Mouse (Mus musculus): ENCODE data around the gene Zscan4e. TPM values are rescaled to one million over a fixed set of nuclear protein-coding genes. Genes with fewer than 3 reads are reported as not detected.
"Not testable (repeated sequence)": the region's sequence is repeated elsewhere in the genome, so short reads cannot be mapped to it uniquely, and the experiment has no call there.

Gene Zscan4e
- total RNA-seq (2014; fragmentation: Nextera tagmentation) (not detected in 2 replicates), total RNA-seq (2017) (not detected in 2 replicates)

- ATAC-seq (replicated peaks; ENCODE audit: poor library complexity, severe bottlenecking) = not testable (repeated sequence)
These were observed at the start of gene Zscan4e for GRCm38 (mm10) chr7:11310582-11310981. TSS of gene Zscan4e (minus strand) at chr7:11310682.

Other genes starting within 250 kb of the Zscan4e start
- gene Zscan4-ps1, start 241.0 kb downstream of the Zscan4e start, total RNA-seq (2014; fragmentation: Nextera tagmentation) = not detected in 2 replicates
- not detected in 2 replicates for gene Zscan4-ps1, start 241.0 kb downstream of the Zscan4e start, total RNA-seq (2017)
- gene Zscan4d, start 144.5 kb downstream of the Zscan4e start, total RNA-seq (2014; fragmentation: Nextera tagmentation) = not detected in 2 replicates
- not detected in 2 replicates for gene Zscan4d, start 144.5 kb downstream of the Zscan4e start, total RNA-seq (2017)
- not detected in 2 replicates for gene Zscan4f, start 87.2 kb upstream of the Zscan4e start, total RNA-seq (2014; fragmentation: Nextera tagmentation)
- not detected in 2 replicates for gene Zscan4f, start 87.2 kb upstream of the Zscan4e start, total RNA-seq (2017)
- not detected in 2 replicates for gene Zscan4-ps2, start 203.6 kb upstream of the Zscan4e start, total RNA-seq (2014; fragmentation: Nextera tagmentation)
- not detected in 2 replicates for gene Zscan4-ps2, start 203.6 kb upstream of the Zscan4e start, total RNA-seq (2017)

Data from granulocyte monocyte progenitor cell, adult 5-6 weeks (primary cell).